Mouse (Mus musculus): ENCODE measurements around the gene Shcbp1l.
"Not testable (repeated sequence)": the region's sequence is repeated elsewhere in the genome, so short reads cannot be mapped to it uniquely, and the experiment has no call there.

Shcbp1l gene

DNA sequence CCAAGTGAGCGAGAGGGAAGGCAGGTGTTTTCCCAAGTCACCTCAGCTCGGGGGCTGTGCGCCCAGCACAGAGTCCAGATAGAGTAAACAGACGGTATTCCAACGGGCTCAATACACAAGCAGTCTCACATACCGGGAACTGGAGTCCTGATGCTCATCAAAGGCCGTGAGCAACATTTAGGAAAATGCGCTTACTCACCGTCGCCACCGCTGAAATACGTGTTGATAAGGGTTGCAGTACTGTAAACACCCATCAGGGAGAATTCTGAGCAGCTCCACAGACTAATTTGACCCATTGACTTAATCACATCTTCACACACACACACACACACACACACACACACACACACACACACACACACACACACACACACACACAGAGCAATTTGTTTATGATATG is 691 bp upstream of the Shcbp1l start:
- peak; percentile 48 for DNase-seq (ENCODE audit: inconsistent ontology term)

DNA sequence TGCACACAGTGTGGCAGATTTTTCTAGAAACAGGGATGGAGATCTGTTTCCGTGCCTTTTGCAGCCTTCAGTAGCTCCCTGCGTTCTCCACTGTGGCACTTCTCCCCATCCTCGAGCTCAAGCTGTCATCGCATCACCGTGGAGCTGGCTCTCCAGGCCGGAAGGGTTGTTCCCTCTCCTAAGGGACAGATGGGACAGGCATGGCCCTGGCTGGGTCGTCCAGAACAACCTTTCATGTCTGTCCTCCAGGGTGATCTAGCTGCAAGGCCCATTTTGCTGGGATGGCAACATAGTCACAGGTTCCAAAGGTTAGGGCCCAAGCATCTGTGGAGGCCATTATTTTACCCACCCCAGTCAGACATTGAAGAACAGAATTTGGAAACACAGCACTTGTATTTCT is 6.2 kb downstream of the Shcbp1l start:
- no peak for DNase-seq (ENCODE audit: inconsistent ontology term)

GRCm38 (mm10) chr1:153431701-153432100 is 6.7 kb downstream of the Shcbp1l start:
- no peak for DNase-seq (ENCODE audit: inconsistent ontology term)

DNA sequence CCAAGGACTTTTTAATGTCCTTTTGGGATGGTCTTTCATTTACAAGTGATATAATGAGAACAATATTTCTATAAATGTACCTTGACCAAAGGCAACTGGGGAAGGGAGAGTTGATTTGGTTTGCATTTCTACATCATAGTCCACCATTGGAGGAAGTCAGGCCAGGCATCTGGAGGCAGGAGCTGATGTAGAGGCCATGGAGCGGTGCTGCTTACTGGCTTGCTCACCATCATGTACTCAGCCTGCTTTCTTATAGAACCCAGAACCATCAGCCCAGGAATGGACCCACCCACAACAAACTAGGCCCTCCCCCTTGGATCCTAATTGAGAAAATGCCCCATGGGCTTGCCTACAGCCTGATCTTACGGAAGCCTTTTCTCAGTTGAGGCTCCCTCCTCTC is 7.4 kb downstream of the Shcbp1l start:
- DNase-seq (ENCODE audit: inconsistent ontology term): no peak

- DNase-seq (ENCODE audit: inconsistent ontology term): no peak
Observed at GRCm38 (mm10) chr1:153433851-153434589, 9.1 kb downstream of the Shcbp1l start.

- no peak for DNase-seq (ENCODE audit: inconsistent ontology term)
Observed at GRCm38 (mm10) chr1:153437536-153437935, 12.6 kb downstream of the Shcbp1l start.

GRCm38 (mm10) chr1:153440752-153441151 is 15.8 kb downstream of the Shcbp1l start:
- DNase-seq (ENCODE audit: inconsistent ontology term): no peak

DNA sequence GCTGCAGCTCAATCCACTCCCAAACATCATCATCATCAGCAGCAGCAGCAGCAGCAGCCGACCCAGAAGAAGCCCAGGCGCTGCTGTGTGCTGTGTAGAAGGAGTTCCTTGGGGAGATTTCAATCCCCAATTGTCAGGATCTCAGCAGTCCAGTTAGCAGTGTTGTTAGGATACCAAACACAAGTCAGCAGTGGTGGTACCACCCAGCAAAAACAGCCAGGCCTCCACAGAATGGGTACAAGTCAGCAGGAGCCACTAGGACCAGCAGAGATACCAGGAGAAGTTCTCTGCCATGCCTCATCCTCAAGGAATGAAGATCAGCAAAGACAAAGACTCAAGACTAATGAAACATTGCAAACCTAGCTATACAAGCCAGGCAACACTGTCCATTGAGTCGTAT is 16.7 kb downstream of the Shcbp1l start:
- no peak for DNase-seq (ENCODE audit: inconsistent ontology term)

DNA sequence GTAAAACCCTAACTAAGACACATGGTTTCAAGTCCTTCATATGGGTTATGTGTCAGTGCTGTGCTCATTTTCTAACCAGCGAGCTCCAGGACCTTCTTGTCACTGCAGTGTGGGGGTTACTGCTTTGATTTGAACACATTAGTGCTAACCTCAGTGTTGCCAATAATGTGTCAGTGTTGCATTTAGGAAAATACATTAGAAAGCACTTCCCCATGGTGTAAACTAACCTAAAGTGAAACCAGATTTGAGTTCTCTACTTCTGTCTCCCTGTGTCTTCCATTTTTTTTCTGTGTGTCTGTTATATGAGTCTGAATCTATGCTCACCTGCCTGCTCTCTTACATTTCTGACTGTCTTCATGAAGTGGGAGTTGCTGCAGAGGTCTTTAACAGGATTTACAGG is 18.1 kb downstream of the Shcbp1l start:
- DNase-seq (ENCODE audit: inconsistent ontology term): no peak

DNA sequence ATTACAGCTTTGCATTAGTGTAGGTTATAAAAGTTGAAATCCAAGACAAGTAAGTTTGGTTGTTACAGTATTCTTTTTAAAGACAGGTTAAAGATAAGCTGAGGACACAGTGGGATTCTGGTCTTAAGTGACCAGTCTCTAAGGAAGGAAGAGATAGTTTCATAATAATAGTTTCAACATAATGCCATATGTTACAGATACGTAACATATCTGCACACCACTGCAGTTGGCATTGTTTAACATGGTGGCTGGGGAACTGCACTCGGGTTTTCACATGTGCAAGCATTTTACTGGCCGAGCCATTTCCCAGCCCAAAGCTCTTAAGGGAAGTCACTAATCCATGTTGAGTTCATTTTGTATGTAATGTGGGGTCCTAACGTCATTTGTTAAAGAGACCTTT is 18.7 kb downstream of the Shcbp1l start:
- DNase-seq (ENCODE audit: inconsistent ontology term): no peak

GRCm38 (mm10) chr1:153446120-153446831 is 21.3 kb downstream of the Shcbp1l start:
- no peak for DNase-seq (ENCODE audit: inconsistent ontology term)

DNA sequence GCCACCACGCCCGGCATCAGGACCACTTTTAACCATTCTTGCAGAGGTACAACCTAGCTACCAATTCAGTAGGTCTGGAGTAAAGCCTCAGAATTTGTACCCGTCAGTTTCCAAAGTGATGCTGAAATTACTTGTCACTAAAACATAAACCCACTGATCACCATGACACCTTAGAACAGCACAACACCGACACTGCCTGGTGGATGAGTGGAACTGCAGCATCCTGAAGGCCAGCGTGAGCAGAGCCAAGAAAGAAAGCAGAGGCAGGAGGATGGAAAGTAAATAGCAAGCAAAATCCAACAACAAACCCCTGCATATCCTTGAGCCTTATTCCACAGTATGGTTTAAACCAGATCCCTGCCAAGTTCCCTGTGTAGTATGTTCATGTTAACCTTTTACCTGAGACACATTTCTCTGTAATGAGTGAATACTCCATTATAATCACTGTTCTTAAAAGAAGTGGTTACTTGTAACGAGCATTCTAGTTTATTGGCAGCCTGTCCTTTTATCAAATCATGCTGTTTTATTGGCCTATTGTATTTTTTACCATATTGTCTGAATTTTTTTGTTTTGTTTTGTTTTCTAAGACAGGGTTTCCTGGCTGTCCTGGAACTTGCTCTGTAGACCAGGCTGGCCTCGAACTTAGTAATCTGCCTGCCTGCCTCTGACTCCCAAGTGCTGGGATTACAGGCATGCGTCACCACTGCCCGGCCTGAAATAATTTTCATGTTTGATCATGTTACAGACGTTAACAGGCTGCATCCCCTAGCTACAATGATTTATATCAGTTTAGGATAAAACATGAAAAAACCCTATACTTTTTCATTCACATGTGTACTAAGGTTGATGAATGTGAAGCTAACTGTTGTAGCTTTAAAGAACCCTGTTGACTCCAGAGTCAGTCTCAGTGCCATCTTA is 26.5 kb downstream of the Shcbp1l start:
- peak; percentile 12 for DNase-seq (ENCODE audit: inconsistent ontology term)

DNA sequence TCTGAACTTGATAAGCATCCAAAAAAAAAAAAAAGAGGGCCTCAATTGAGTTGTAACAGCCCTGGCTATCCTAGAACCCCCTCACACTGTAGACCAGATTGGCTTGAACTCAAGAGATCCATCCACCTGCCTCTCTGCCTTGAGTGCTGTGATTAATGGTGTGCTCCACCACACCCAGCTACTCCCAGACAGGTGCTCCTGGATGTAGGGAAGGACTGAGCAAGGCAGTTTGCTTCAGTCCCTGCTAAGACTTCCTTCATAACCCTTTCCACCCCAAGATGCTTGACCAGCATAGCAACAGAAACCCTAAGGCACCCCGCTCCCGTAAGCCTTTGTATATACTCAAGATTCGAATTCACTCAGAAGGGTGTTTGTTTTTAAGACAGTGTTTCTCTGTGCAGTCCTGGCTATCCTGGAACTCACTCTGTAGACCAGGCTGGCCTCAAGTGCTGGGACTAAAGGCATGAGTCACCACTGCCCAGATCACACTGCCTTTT is 28.2 kb downstream of the Shcbp1l start:
- DNase-seq (ENCODE audit: inconsistent ontology term): no peak

- no peak for DNase-seq (ENCODE audit: inconsistent ontology term)
Observed at GRCm38 (mm10) chr1:153456137-153456536, 31.2 kb downstream of the Shcbp1l start.

- no peak for DNase-seq (ENCODE audit: inconsistent ontology term)
Observed at GRCm38 (mm10) chr1:153461796-153462195, 36.8 kb downstream of the Shcbp1l start.

- DNase-seq (ENCODE audit: inconsistent ontology term): no peak
Observed at GRCm38 (mm10) chr1:153479296-153479695, 54.3 kb downstream of the Shcbp1l start.

DNA sequence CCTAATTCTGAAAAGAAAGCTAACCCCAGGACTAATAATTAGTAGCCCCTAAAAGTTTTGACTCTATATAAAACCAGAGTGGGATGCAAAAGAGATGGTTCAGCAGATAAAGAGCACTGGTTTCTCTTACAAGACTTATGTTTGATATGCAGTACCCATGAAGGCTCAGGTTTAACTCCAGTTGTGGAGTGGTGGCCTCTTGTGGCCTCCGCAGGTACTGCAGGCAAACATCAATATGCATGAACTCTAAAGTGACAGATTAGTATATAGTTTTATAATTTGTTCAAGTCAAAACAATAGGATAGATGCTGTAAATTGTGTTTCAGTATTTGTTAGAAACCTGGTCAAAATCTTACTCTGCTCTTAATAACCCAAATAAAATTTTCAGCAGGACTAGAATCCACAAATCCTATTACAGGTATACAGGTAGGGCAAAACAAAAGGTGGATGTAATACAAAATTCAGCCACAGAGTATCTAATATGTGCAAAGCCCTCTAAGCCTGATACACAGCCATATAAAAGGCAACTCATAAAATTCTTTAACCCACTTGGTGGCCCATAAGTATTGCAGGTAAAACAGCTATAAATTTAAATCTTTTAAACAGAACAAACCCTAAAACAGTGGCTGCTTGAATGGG is 55.5 kb downstream of the Shcbp1l start:
- DNase-seq (ENCODE audit: inconsistent ontology term): peak; percentile 36

DNA sequence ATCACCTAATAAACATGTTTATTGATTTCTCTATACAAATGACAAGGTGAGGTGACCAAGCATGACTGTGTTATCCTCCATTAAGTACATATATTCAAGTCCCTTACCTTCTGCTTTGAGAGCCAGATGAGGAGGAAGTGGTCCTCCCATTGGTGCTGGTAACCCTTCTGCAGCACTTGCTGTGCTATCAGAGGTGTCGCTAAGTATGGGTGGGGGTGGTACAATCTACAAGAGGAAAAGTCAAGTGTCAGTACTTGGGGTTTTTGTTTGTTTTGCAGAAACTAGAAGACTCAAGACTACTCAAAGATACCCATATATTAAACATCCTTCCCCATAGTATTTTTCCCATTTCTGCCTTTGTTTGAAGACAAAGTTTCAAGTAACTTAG is 56.1 kb downstream of the Shcbp1l start:
- DNase-seq (ENCODE audit: inconsistent ontology term): no peak

GRCm38 (mm10) chr1:153485201-153485796 is 60.3 kb downstream of the Shcbp1l start:
- no peak for DNase-seq (ENCODE audit: inconsistent ontology term)

- DNase-seq (ENCODE audit: inconsistent ontology term): not testable (repeated sequence)
Observed at GRCm38 (mm10) chr1:153486120-153486519, 61.2 kb downstream of the Shcbp1l start.

Data from Muller cell, postnatal 12 days (primary cell).